Mouse (Mus musculus) myocyte (in vitro differentiated cells): ENCODE results near the gene Cldn10.

ENCODE experiments used
- CEBPB ChIP-seq: IDR thresholded peaks from 2 replicates; pipeline ENCODE4 v1.6.1; 2011; ENCODE audit warnings: mild to moderate bottlenecking, moderate library complexity; ENCODE audit not compliant: poor library complexity, insufficient read depth, severe bottlenecking
- E2F4 ChIP-seq: IDR thresholded peaks from one replicate; pipeline ENCODE4 v1.6.1; 2011; ENCODE audit warnings: mild to moderate bottlenecking, control low read depth, moderate library complexity; ENCODE audit not compliant: insufficient read depth
- MAX ChIP-seq: IDR thresholded peaks from one replicate; pipeline ENCODE4 v1.6.1; 2011; ENCODE audit warnings: low read depth, mild to moderate bottlenecking, control low read depth
- MYOD1 ChIP-seq, 3 experiments: IDR thresholded peaks; one replicate each; pipeline ENCODE4 v1.6.1; 2011; ENCODE audit warnings: control low read depth in 2 of 3, low read depth in 2 of 3, mild to moderate bottlenecking in 2 of 3, moderate library complexity in 1 of 3; ENCODE audit not compliant: insufficient read length in 2 of 3, control insufficient read depth in 1 of 3
- POLR2A ChIP-seq: IDR thresholded peaks from one replicate; pipeline ENCODE4 v1.6.1; 2011; ENCODE audit warnings: low read depth, mild to moderate bottlenecking, control low read depth, moderate library complexity; ENCODE audit not compliant: insufficient read length
- TCF12 ChIP-seq: IDR thresholded peaks from one replicate; pipeline ENCODE4 v1.6.1; 2011; ENCODE audit warnings: mild to moderate bottlenecking, control low read depth; ENCODE audit not compliant: poor library complexity, insufficient read depth, severe bottlenecking

GRCm38 (mm10) chr14:118799918-118800317 lies 12.2 kb downstream of the Cldn10 start:
- no peak for TF ChIP-seq POLR2A
- TF ChIP-seq MAX = no peak
- TF ChIP-seq CEBPB = no peak
- no peak for TF ChIP-seq E2F4
- no peak for TF ChIP-seq MYOD1 (IDR thresholded peaks at IDR 0.05; ENCODE audit: control insufficient read depth in 1 of 3, insufficient read length in 2 of 3, low read depth in 2 of 3)
- TF ChIP-seq TCF12 = no peak
